Mouse (Mus musculus): ENCODE results near the gene Chst11.

- TF ChIP-seq CTCF (IDR thresholded peaks at IDR 0.05; ENCODE audit: insufficient read depth, low read depth, low read length) (no peak), POLR2A (IDR thresholded peaks at IDR 0.05; ENCODE audit: insufficient read depth, low read depth, low read length) (no peak)
Observed at GRCm38 (mm10) chr10:83186167-83186566, 200.9 kb downstream of the Chst11 start.
